20 mouse cellular contexts compared by ENCODE assay signal in genomic region chr9:34561281-34561680, GRCm38 (mm10).
"Had no signal": no experiment of that assay in that cellular context is flagged by ENCODE, and none has a peak within 500 bp of the region (broad histone marks: within the 10 kb centered on the region; RNA-seq: fewer than 3 reads in every experiment).

No protein-coding gene starts in this region.

- H3K4me3 ChIP-seq: heart, adult 2 months; heart, embryonic 13.5 days; heart, embryonic 15.5 days; hindbrain, embryonic 13.5 days; hindbrain, embryonic 15.5 days; kidney, embryonic 15.5 days; limb, embryonic 13.5 days; limb, embryonic 15.5 days; liver, embryonic 12.5 days had no signal

- DNase-seq: gastrocnemius, postnatal 14 days; gastrocnemius, postnatal 36 days; heart, adult 2 months; heart, postnatal 14 days; heart, postnatal 36 days; kidney, adult 11 months; kidney, adult 2 months; kidney, adult 9 months; kidney, postnatal 14 days; kidney, postnatal 36 days; left cerebral cortex, postnatal 4 days had no signal

- H3K27ac ChIP-seq: heart, adult 2 months; heart, embryonic 13.5 days; heart, embryonic 15.5 days; kidney, embryonic 15.5 days; kidney, postnatal 0 days; limb, embryonic 13.5 days; limb, embryonic 15.5 days; liver, embryonic 12.5 days had no signal
